9 mouse cellular contexts compared by ENCODE assay signal in the genomic region with DNA sequence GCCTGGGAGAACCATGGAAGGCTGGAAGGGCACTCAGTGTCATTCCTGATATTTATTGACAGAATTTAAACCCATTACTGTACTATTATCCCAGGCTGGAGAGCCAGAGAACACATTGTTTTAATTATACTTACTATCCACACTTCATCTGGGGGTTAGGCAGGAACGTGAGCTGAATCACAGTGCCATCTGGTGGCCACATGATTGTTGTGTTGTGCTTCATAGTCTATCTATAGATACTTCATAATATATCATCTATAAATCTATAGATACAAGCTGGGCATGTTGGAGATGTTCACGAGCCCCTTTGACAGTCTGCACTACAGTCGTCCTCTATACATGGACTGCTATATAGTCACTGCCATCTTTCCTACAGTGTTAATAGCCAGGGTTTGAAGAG. TPM values are rescaled to one million over a fixed set of nuclear protein-coding genes. Genes with fewer than 3 reads are reported as not detected.
A peak's percentile ranks its signal among the peaks of the same experiment; 100 is the strongest.
DNase-seq lines count a peak whose midpoint lies in the region; ATAC-seq and TF ChIP-seq lines count a peak whose summit lies in the region.
"Had no signal": no experiment of that assay in that cellular context is flagged by ENCODE, and none has a peak within 500 bp of the region (broad histone marks: within the 10 kb centered on the region; RNA-seq: fewer than 3 reads in every experiment).

No protein-coding gene starts in this region.

- TF ChIP-seq EP300 in stomach, postnatal 0 days (optimal IDR thresholded peaks at IDR 0.05), result no peak

- intact Hi-C loops in heart, postnatal 36 days (cut with DNase I), result loop anchor here (1.0 to 5.0 kb wide), 4 partner anchors 83 to 330 kb away; no protein-coding TSS in a partner anchor

- no peaks in the 10 kb centered on the region for H3K36me3 ChIP-seq in hindbrain, embryonic 11.5 days (ENCODE audit: control insufficient read depth, insufficient read depth, low read length)
- peaks cover 27% of the 10 kb centered on the region for H3K36me3 ChIP-seq in hindbrain, embryonic 13.5 days
- peaks cover 9% of the 10 kb centered on the region for H3K36me3 ChIP-seq in lung, embryonic 14.5 days (ENCODE audit: insufficient read depth)
- H3K36me3 ChIP-seq in stomach, postnatal 0 days (ENCODE audit: control insufficient read depth, insufficient read depth, low read length), result no peaks in the 10 kb centered on the region
- H3K36me3 ChIP-seq: stomach, embryonic 15.5 days had no signal

- WGBS in hindbrain, embryonic 11.5 days, result 46% methylated on average over 3 of the region's 3 CpGs
- 47% methylated on average over 3 of the region's 3 CpGs for WGBS in hindbrain, embryonic 13.5 days
- WGBS in lung, embryonic 14.5 days, result 22% methylated on average over 3 of the region's 3 CpGs
- 37% methylated on average over 3 of the region's 3 CpGs for WGBS in stomach, postnatal 0 days

- H3K4me1 ChIP-seq in hindbrain, embryonic 11.5 days (replicated peaks; ENCODE audit: control insufficient read depth, insufficient read depth, low read length), result no peaks in the 10 kb centered on the region
- H3K4me1 ChIP-seq in hindbrain, embryonic 13.5 days (replicated peaks), result 0 out of 2 replicates have a peak, but pooled peaks cover 3% of the 10 kb centered on the region
- H3K4me1 ChIP-seq in lung, embryonic 14.5 days (ENCODE audit: insufficient read depth), result no peaks in the 10 kb centered on the region
- H3K4me1 ChIP-seq in stomach, postnatal 0 days (replicated peaks; ENCODE audit: control insufficient read depth, insufficient read depth), result no peaks in the 10 kb centered on the region
- H3K4me1 ChIP-seq: stomach, embryonic 15.5 days had no signal

- H3K4me3 ChIP-seq in hindbrain, embryonic 11.5 days (ENCODE audit: low read depth, low read length), result no peak overlapping the region
- H3K4me3 ChIP-seq in hindbrain, embryonic 13.5 days, result no peak overlapping the region
- H3K4me3 ChIP-seq in lung, embryonic 14.5 days (ENCODE audit: low read depth, low read length), result no peak overlapping the region
- no peak overlapping the region for H3K4me3 ChIP-seq in stomach, postnatal 0 days (ENCODE audit: low read depth, low read length)
- H3K4me3 ChIP-seq: stomach, embryonic 15.5 days had no signal

- peak; percentile 76 for TF ChIP-seq CTCF in lung, embryonic 14.5 days (IDR thresholded peaks at IDR 0.05; ENCODE audit: low read depth)
- peak; percentile 87 for TF ChIP-seq CTCF in stomach, postnatal 0 days (IDR thresholded peaks at IDR 0.05; ENCODE audit: low read depth)

- H3K27ac ChIP-seq in hindbrain, embryonic 11.5 days (ENCODE audit: low read depth, low read length), result no peak overlapping the region
- H3K27ac ChIP-seq in hindbrain, embryonic 13.5 days, result no peak overlapping the region
- no peak overlapping the region for H3K27ac ChIP-seq in lung, embryonic 14.5 days (ENCODE audit: low read depth)
- no peak overlapping the region for H3K27ac ChIP-seq in stomach, postnatal 0 days (replicated peaks)
- H3K27ac ChIP-seq: stomach, embryonic 15.5 days had no signal

- no peaks in the 10 kb centered on the region for H3K27me3 ChIP-seq in hindbrain, embryonic 11.5 days (ENCODE audit: control insufficient read depth, insufficient read depth, low read length)
- H3K27me3 ChIP-seq in hindbrain, embryonic 13.5 days, result no peaks in the 10 kb centered on the region
- H3K27me3 ChIP-seq in lung, embryonic 14.5 days (ENCODE audit: insufficient read depth, low read length), result no peaks in the 10 kb centered on the region
- H3K27me3 ChIP-seq in stomach, postnatal 0 days (ENCODE audit: control insufficient read depth, insufficient read depth, low read length), result no peaks in the 10 kb centered on the region
- H3K27me3 ChIP-seq: stomach, embryonic 15.5 days had no signal

- no peak overlapping the region for H3K4me2 ChIP-seq in hindbrain, embryonic 11.5 days (replicated peaks; ENCODE audit: low read depth, low read length)
- H3K4me2 ChIP-seq in hindbrain, embryonic 13.5 days, result no peak overlapping the region
- no peak overlapping the region for H3K4me2 ChIP-seq in lung, embryonic 14.5 days
- no peak overlapping the region for H3K4me2 ChIP-seq in stomach, postnatal 0 days (replicated peaks; ENCODE audit: low read depth)
- H3K4me2 ChIP-seq: stomach, embryonic 15.5 days had no signal

- DNase-seq in hindbrain, embryonic 11.5 days (ENCODE audit: low spot score), result peak; percentile 67
- peak; percentile 67 for DNase-seq in 416B (ENCODE audit: low read depth)
- peak; percentile 41 for DNase-seq in Muller cell, postnatal 12 days (ENCODE audit: inconsistent ontology term)
- DNase-seq in heart, postnatal 36 days, result peak; percentile 51 to 75
- peak; percentile 85 for DNase-seq in lung, embryonic 14.5 days
- peak; percentile 55 for DNase-seq in stomach, postnatal 0 days (ENCODE audit: low spot score)

- no peak overlapping the region for H3K9ac ChIP-seq in hindbrain, embryonic 11.5 days (ENCODE audit: low read depth, low read length)
- H3K9ac ChIP-seq in hindbrain, embryonic 13.5 days, result no peak overlapping the region
- no peak overlapping the region for H3K9ac ChIP-seq in lung, embryonic 14.5 days
- H3K9ac ChIP-seq in stomach, postnatal 0 days (ENCODE audit: low read length), result no peak overlapping the region
- H3K9ac ChIP-seq: stomach, embryonic 15.5 days had no signal

- no peaks in the 10 kb centered on the region for H3K9me3 ChIP-seq in hindbrain, embryonic 11.5 days (ENCODE audit: control insufficient read depth, low read length)
- no peaks in the 10 kb centered on the region for H3K9me3 ChIP-seq in hindbrain, embryonic 13.5 days
- H3K9me3 ChIP-seq in lung, embryonic 14.5 days (ENCODE audit: low read depth, low read length), result no peaks in the 10 kb centered on the region
- H3K9me3 ChIP-seq in stomach, postnatal 0 days (ENCODE audit: control insufficient read depth, low read length), result no peaks in the 10 kb centered on the region
- H3K9me3 ChIP-seq: stomach, embryonic 15.5 days had no signal

- ATAC-seq in hindbrain, embryonic 11.5 days (ENCODE audit: low FRiP score), result no peak
- ATAC-seq in hindbrain, embryonic 13.5 days (ENCODE audit: low FRiP score), result no peak
- peak; percentile 69 for ATAC-seq in common myeloid progenitor, adult 5-6 weeks (replicated peaks; ENCODE audit: low read depth, poor library complexity, severe bottlenecking)
- no peak for ATAC-seq in lung, embryonic 14.5 days (ENCODE audit: insufficient read depth)
- no peak for ATAC-seq in stomach, postnatal 0 days (ENCODE audit: low FRiP score, low TSS enrichment)

RNA-seq across cellular contexts. Expression of gene Nin, which starts 51.4 kb away (rescaled TPM):
- polyA plus RNA-seq in hindbrain, embryonic 11.5 days (2014; fragmentation: Nextera tagmentation; extraction: Ambion mirVana), result 14.9 and 15.4 TPM in 2 replicates
- polyA plus RNA-seq in hindbrain, embryonic 13.5 days (2015; fragmentation: Nextera tagmentation; extraction: Ambion mirVana), result 13.3 and 13.4 TPM in 2 replicates
- total RNA-seq in common myeloid progenitor, adult 5-6 weeks (2017), result 91.7 and 99.8 TPM in 2 replicates
- total RNA-seq in heart, postnatal 36 days (2021), result 10 to 100 TPM; 16.6 to 19.7 TPM
- polyA plus RNA-seq in lung, embryonic 14.5 days (2014; fragmentation: Nextera tagmentation; extraction: Ambion mirVana), result 20.8 and 25.1 TPM in 2 replicates
- polyA plus RNA-seq in stomach, postnatal 0 days (2015; fragmentation: Nextera tagmentation; extraction: Ambion mirVana), result 2.8 and 3.6 TPM in 2 replicates
